Mouse (Mus musculus): ENCODE measurements around the gene Csk.
A peak's percentile ranks its signal among the peaks of the same experiment; 100 is the strongest.

Csk gene

DNA sequence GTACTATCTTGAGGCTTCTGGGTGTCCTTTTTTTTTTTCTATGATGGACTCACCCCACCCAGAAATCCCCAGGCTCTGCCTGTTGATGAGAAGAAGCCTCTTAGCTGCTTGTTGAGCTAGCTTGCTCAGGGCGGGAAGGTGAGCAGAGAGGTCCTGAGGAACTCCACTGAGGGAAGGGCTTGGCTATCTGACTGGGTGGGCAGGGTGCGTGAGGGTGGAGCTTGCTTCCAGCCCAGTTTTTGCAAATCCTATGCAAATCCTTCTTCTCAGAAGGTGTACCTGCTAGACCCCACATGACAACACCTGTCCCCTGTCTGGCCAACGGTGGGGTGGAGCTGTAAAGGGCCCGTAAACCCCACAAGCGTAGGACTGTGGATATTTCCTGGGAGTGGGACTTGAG lies at the start of gene Csk:
Csk (minus strand) TSS at position 349 of the 400 bp plus-strand sequence.
- no peak for DNase-seq

DNA sequence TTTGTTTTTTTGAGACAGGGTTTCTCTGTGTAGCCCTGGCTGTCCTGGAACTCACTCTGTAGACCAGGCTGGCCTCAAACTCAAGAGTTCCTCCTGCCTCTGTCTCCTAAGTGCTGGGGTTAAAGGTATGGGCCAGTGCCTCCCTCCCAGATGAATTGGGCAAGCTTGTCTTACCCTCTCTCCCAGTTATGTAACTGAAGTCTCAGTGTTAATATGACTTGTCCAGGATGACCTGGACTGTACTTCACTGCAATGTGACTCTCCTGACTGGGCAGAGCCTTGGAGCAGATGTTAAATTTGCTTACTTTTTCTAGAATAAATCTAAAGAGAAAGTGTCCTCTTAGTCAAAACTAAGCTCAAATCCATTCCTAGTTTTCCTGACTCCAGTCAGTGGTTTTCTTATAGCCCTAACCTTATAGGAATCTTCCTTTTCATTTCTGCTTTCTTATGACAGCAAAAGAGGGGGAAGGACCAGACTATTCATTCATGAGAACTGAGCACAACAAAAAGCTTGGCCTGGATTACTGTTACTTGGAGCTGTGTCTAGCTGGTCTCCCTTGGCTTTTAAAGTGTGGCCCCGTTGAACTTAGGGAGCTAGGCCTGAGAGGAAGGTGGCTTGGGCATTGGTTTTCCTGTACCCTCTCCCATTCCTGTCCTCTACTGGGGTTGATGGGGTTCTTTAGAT lies 45.2 kb upstream of the Csk start:
- DNase-seq: no peak

DNA sequence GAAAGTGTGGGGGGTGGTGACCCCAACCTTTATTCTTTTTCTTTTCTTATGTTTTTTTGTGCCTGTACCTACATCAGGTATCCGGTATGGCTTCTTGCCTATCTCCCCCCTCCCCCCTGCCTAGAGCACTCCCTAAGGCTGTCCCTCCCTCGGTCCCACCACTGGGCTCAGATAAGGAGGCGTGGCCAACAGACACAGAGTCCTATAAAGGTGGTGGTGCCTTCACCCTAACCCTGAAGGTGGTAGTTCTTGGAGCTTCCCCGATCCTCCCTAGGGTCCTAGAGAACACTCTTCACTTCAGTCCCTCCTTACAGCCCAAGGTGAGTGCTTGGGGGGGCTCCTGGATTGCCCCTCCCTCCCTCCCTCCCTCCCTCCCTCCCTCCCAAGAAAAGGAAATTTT lies 43.9 kb upstream of the Csk start:
- no peak for DNase-seq

DNA sequence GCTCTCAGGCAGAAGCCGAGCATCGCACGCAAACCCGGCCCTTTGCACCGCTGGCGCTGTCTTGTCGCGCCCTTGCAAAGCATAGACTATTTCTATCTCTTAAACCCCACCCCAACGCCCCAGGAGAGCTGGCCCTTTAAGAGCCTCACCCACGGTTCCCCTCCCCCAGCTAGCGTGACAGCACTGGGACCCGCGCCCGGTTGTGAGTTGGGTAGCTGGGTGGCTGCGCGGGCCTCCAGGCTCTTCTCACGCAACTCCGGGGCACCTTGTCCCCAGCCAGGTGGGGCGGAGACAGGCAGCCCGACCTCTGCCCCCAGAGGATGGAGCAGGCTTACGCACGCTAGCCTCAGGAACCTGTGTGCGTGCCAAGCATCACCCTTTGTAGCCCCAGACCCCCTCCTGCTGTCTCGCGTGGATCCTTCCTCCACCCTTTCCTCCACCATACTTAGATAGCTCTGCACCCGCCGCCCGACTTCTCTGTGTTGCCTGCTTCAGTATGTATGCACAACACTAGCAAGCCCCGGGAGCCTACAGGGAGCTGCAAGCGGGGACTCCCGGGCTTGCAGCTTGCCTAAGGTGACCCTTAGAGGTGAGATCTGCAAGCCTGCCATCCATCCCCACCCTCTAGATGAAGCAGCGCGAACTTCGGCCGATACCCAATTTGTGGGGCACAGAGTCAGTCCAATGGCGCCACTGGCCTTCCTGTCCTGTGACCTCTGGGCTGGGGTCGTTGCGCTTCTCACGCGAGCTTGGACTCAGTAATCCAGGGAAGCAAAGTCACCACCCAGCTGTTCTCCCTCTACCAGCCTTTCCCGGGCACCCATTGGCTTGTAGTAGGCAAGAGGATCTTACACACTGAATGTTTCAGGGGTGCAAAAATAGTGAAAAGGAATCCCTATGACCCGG lies 43.2 kb upstream of the Csk start:
- DNase-seq: peak; percentile 47

DNA sequence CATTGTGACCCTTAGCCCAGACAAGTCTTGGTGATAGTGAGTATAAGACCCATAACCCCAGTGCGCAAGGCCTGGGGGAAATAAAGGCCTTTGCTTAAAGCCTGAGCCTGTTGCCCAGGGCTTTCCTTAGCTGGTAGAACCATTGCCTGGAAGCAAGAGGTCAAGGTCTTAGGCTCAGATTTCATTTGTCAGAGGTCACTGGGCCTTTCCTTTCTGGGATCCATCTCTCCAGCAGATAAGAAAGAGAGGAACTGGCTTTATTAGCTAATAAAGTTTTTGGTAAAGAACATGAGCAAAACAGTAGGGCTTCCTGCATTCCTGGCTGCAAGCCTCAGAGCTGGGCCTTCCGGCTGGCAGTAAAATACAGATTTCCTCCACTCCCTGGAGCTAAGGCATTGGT lies 40.7 kb upstream of the Csk start:
- peak; percentile 10 for DNase-seq

DNA sequence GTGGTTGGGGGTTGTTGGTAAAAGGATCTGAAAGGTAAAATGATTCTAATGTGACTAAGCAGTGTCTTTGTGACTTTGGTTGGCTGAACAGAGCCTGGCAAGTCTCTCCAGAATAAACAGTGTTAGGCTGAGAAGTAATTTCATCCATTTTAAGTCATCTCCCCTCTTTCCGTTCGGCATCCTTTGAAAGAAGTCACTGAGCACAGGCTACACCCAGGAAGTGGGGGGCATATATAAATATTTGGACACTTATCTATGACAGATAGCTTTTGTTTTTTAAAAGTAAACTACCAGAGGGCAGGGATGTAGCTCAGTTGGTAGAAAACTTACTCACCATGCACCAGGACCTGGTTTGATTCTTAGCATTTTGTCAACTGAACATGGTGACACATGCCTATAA lies 35.2 kb upstream of the Csk start:
- DNase-seq: peak; percentile 46

DNA sequence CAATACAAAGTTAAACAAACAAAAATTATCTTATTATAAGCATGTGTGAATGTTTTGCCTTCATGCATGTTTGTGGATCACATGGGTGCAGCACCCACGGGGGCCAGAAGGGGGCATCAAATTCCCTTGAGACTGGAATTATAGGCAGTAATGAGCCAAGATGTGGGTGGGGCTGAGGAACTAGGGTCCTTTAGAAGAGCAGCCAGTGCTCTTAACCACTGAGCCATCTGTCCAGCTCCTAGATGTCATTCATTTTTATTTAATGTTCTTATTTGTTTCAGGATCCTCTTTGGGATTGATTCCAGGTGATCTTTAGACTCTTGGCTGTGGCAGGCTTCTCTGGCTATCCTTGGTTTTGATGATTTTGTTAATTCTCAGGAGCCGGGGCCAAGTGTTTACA lies 34.7 kb upstream of the Csk start:
- DNase-seq: peak; percentile 86

DNA sequence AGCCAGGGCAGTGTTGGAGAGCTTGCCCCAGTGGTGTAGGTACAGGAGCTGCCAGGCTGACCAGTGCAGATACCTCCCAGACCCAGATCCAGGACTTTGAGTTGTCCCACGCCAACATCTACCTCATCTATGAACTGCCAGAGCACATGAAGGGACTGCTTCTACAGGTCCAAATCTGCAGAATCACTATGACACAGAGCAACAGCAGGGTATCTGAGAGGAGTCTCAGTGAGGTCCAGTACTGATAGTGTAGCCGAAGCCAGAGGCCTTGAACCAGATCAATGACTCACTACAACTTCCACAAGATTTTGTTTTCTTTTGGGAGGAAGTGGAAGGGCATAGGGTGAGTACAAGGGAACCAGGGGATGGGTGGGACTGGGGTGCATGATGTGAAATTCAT lies 34.3 kb upstream of the Csk start, which contains the start of gene Cyp1a1:
Cyp1a1 (plus strand) TSS at position 178 of the 400 bp plus-strand sequence.
- no peak for DNase-seq

DNA sequence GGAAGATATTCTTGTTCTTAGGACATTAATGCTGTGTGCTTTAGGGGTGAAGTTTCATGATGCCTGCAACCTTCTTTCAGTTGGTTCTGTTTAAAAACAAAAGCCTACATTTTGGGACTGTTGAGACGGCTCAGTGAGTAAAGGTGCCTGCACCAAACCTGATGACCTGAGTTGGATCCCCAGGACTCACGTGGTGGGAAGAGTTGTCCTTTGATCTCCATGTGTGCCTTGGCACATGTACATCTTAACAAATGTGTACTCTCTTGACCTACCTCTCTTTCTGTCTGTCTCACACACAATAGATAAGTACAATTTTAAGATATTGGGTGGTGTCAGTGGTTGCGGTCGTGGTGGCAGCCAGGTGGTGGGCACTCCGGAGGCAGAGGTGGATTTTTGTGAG lies 32.6 kb upstream of the Csk start:
- DNase-seq: no peak

DNA sequence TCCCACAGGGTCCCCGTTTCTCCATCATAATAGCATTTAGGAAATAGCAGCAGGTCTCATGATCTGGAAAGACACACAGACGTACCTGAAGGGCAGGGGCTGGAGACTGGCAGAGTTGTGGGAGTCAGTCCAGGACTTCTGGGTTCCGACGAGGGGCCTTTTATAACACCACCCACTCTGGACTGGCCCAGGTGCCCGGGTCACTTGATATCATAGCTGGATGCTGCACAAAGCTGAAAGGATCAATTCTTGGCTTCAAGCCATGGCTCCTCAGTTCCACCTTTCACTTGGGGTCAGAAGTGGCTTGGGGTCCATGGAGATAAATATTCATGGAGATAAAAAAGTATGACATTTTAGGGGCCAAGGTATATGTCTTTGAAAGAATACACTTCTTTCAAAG lies 30.1 kb upstream of the Csk start, which contains the start of gene Cyp1a2:
Cyp1a2 (minus strand) TSS at position 184 of the 400 bp plus-strand sequence.
- DNase-seq: no peak

DNA sequence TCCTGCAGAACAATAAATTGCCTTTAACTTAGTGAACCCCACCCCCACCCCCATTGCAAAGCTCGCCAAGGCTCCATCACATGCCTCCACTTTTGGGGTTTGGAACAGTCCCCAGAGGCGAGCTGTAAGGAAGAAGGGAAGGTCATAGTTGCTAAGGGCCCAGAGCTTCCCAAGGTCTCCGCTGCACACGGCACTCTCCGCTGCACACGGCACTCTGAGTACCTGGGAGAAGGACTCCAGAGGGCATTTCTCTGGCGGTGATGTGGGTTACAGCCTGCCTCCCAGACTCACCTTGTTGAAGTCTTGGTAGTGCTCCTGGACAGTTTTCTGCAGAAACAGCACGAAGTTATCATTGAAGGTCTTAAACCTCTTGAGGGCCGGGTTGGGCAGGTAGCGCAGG lies 28.0 kb upstream of the Csk start:
- no peak for DNase-seq

DNA sequence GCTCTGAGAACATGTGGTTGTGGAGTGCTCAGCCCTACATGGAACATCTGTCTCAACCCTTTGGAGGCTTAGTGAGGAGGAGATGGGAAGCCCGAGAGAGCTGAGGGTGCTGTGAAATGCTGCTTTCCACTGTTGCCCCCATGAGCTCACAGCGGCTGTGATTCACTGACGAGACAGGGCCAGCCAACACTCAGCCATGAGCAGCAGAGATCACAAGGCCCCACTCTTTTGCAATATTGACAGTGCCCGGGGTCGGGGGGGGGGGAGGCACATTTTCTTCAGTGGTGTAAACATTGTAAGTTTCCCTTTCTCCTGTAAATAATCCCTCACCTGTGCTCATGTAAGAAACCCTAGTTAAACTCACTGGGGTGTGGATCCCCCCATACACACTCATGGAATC lies 18.1 kb upstream of the Csk start:
- no peak for DNase-seq

DNA sequence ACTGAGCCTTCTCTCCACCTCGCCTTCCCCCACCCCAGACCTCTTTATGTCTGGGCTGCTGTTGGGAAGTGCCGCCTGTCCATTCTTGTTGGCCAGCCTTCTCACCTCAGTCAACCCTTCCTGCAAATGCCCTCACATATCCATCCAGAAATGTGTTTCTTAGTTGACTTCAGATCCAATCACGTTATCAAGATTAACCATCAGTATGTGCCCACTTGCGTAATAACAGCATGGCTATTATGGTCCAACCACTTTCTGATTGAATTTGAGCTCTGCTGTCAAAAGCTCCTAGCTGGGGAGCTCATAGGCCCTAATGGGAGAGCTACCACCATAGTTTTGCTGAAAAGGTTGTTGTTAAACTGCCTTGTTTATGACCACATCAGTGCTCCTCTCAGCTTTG lies 17.6 kb upstream of the Csk start:
- DNase-seq: no peak

DNA sequence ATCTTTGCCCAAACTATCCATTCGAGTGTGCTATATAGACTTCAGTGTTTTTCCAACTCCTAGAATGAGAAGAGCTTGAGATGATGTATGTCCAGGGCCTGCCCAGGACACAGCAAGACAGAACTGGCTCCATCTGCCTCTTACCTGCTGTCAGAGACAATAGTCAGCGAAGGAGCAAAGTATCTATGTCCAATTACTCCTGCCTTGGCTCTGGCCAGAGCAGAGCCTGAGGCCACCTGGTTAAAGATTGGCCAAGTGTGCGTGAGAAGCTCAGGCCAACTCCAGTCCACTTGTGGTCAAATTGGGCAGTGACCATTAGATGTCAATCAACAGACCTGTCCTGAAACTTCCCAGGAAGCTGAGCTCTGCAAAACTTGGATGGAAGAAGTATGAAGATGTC lies 16.1 kb upstream of the Csk start:
- DNase-seq: no peak

DNA sequence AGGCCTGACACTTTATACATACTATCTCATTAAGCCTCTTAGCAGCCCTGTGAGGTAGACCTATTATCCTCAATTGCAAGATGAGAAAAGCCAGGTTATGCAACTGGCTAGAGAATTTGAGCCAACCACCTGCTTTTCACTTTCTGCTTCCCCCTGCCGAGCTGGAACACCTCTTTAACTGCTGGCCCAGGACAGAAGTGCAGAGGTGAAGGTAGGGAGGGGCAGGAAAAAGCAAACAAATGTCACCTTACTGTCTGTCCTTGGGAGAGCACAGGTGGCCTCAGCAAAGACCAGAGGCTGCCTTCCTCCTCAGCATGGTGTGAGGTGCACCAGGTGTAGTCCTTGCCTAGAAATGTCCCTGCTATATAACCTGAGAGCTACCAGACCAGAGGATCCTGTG lies 14.8 kb upstream of the Csk start:
- DNase-seq: no peak

DNA sequence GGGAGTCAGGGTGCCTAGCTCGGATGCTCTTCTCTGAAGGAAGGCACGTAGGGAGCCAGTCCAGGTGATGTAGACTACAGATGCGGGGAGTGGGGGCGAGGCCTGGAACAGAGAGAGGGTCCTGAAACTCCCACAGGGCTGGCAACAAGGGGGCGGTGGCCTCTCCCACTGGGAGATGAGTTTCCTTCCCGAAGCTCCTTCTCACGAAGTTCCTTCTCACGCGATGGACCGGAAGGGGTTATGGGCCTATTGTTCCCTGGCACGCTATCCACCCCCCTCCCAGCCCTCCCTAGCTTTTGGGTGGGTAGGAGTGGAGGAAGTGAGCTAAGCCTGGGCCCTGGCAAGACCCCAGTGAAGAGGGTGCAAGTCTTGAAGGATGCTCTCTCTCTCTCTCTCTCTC lies 14.4 kb upstream of the Csk start:
- peak; percentile 77 for DNase-seq

DNA sequence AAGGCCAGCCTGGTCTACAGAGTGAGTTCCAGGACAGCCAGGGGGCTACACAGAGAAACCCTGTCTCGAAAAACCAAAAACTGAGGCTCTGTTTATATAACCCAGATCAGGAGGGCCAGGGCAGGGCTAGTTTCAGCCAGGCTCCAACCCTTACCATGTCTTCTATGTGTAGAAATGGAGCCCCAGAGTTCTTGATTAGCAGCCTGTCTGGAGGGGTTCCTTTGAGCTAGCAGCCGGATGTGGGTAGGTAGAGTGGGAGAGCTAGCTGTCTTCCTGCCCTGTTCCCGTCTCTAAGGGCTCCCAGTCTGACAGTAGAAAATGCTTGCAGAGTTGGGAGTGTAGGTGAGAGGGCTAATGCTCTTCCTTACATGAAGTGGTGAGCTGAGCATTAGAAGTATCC lies 13.7 kb upstream of the Csk start:
- DNase-seq: no peak

DNA sequence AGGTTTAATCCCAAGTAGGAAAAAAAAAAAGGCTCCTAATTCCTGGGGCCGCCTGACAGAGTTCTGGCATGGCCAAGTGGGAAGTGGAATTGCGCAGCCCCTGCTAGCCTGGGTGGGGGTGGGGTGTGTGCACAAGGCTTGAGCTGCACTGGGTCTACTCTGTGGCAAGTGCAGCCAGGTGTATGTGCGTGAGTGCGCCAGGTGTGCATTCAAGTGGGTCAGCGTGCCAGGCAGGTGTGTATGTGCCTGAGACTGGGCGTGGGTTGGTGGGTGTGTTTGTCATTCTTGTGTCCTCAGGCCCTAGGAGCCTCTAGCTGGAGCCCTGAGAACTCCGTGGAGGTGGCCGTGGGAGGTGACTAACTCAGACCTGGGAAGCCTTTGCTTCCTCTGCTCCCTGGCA lies 13.1 kb upstream of the Csk start:
- DNase-seq: peak; percentile 33

DNA sequence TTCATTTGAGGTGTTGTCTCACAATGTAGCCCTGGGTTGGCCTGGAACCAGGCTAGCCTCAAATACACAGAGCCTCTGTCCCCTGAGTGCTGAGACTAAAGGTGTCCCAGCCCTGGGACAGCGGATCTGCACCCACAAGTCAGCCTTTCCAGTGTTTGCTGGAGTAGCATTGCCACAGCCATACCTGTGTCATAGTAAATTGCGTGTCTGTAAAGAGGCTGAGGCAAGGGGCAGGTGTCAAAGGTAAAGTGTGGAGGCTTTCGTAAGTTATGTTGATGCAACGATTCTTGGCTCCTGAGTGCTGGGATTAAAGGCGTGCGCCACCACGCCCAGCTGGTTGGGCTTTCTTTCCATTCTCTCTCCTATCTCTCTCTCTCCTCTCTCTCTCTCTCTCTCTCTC lies 11.2 kb upstream of the Csk start:
- no peak for DNase-seq

DNA sequence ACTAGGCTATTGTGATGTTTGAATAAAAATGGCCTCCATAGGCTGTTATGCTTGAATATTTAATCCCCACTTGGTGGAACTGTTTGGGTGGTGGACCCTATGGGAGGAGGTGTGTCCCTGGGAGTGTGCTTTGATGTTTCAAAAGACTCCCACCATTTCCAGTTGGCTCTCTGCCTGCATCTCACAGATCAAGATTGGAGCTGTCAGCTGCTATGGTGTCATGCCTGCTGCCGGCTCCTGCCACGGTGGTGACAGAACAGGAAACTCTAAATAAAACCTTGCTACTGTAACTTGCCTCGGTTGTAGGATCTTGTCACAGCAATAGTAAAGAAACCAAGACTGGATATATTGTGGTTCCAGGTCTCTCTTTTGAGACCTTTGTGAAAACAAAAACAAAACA lies 8.1 kb upstream of the Csk start:
- no peak for DNase-seq

DNA sequence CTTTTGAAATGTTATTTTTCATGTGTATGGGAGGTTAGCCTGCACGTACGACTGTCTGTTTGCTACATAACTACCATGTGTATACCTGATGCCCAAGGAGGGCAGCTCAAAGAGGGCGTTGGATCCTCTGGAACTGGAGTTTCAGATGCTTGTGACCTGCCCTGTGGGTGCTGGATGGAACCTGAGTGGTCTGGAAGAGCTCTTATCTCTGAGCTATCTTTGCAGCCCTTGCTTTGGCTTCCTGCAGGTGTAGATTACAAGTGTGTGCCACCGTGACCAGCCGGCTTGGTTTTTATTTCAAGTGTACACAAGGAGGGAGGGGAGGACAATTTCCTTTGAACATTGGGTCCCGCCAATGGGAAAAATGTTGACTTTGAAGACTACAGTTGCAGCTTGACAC lies 7.1 kb upstream of the Csk start:
- no peak for DNase-seq

DNA sequence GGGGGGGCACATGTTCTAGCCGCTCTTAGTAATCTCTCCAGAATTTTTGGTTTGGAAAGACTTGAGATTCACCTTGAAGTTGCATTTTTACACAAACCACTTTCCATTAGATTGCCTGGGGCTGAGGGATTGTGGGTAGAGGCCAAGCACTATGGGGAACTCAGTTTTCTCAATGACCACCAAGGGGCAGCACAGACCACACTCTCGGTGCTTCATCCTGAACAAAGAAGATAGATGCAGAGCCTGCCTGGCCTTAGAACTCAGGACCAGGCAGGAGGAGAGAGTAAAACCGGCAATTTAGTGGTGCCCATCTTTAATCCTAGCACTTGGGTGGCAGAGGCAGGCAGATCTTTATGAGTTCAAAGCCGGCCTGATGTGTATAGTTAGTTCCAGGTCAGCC lies 6.3 kb upstream of the Csk start:
- peak; percentile 89 for DNase-seq

DNA sequence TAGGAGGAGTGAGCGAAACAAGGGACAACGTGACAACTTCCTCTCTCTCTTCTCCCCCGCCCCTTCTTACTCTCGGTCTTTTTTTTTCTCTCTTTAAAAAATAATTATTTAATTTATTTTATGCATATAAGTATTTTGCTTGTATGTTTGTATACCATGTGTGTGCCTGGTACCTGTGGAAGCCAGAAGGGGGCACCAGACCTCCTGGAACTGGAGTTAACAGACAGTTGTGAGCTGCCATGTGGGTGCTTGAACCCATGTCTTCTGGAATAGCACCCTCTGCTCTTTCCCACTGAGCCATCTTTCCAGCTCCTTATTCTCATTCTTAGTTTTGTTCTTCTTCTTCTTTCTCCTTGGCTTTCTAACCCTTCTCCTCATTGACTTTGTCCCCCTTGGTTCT lies 5.5 kb upstream of the Csk start:
- DNase-seq: no peak

DNA sequence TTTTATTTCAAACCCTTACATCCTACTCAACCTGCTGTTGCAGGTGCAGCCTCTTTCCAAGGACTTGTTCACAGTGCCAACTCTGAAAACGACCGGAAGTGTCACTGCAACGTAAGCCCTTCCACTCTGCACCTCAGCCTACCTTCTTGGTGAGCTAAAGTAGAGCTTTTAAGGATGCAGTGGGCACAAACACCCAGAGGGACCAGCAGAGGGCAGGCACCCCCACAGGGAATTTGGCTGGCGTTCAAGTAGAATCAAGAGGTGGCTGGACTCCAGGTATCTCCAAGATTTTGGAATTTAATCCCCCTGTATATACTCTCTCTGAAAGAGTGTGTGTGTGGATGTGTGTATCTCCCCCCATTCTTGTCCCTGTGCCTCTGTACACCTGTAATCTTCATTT lies 4.4 kb upstream of the Csk start:
- DNase-seq: no peak
